Mouse (Mus musculus): ENCODE results near the gene Zswim4. TPM values are rescaled to one million over a fixed set of nuclear protein-coding genes. Genes with fewer than 3 reads are reported as not detected.

Zswim4 gene
- polyA plus RNA-seq, 1 experiment from 2014 or later: 22.4 TPM

DNA sequence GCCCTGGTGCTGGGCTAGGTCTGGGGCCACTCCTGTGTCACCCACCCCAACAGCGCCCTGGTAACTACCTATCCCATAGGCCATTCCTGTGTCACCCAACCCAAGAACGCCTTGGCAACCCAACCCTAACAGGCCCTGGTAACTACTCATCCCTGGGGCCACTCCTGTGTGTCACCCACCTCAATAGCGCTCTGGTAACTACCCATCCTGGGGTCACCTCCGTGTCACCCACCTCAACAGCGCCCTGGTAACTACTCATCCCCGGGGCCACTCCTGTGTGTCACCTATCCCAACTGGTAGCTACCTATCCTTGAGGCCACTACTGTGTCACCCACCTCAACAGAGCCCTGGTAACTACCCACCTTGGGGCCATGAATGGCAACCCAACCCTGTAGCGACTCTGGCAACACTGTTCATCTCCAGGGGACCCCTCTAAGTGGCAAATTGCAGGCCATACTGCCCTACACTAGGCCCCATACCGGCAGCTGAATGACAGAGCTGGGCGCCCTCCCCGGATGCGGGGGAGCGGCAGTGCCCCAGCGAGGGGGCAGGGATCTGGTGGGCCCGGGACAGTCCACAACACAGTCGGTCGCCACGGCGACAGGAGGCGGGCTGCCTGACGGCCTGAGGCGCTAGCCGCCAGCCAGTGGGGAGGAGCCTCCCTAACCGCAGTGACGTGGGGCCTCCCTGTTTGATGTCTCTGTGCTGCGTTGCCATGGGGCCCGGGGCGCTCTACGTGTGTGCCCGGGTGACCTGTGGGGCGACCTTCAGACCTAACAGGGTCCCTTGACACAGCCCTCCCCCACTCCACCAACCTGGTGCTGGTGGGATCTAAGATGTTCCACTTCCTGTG, 38.7 kb downstream of the Zswim4 start:
- peak overlapping the region; percentile 47 for H3K4me3 ChIP-seq (ENCODE audit: low read depth, low read length)
- peaks cover 17% of the 10 kb centered on the region for H3K4me1 ChIP-seq (ENCODE audit: control insufficient read depth, insufficient read depth, low read length)
- peak; percentile 73 for ATAC-seq
- no peaks in the 10 kb centered on the region for H3K9me3 ChIP-seq (replicated peaks; ENCODE audit: control insufficient read depth, low read length, poor library complexity, severe bottlenecking)
- peak overlapping the region; percentile 72 for H3K4me2 ChIP-seq (ENCODE audit: low read length)
- 2% methylated on average over 30 of the region's 30 CpGs for WGBS
- H3K27ac ChIP-seq (ENCODE audit: low read length): peak overlapping the region; percentile 78
- no peaks in the 10 kb centered on the region for H3K36me3 ChIP-seq (ENCODE audit: control insufficient read depth, insufficient read depth, low read length)
- peak overlapping the region; percentile 50 for H3K9ac ChIP-seq (ENCODE audit: low read depth, low read length)
- H3K27me3 ChIP-seq (ENCODE audit: control insufficient read depth, insufficient read depth, low read depth, low read length): peaks cover 11% of the 10 kb centered on the region; the same call in 1 of the 2 replicates

DNA sequence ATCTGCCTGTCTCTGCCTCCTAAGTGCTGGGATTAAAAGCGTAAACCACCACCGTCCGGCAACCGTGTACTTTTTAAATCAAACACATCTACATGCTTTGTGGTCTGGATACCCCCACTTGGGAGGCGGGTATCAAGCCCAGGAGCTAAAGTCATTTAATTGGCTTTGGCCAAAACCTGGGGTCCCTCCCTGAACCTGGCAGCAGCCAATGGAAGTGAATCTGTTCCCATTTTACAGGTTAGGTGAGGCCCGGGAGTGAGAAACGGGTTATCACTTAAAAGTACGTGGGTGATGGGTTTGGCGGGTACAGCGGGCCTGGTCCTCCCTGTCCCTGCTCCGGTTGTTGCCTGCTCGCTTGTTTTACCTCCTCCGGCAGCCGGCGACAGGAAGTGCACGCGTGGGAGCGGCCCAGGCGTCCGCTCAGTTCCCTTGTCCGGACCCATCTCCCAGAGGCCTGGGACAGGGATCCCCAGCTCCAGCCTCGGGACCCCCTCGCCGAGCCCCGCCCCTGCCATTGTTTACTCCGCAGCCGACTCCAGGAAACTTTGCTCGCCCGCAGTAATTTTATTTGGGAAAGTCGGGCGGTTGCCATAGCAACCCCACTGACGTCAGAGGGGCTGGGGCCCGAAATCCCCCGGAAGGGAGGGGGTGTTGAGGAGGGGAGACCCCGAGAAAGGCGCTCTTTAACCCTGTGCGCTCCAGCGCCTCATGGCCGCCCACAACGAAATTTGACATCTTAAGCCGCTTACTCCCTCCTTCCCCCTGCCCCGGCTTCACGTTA, 39.5 kb downstream of the Zswim4 start:
- Histone ChIP-seq H3K27me3 (ENCODE audit: control insufficient read depth, insufficient read depth, low read depth, low read length) (peaks cover 14% of the 10 kb centered on the region), H3K36me3 (ENCODE audit: control insufficient read depth, insufficient read depth, low read length) (no peaks in the 10 kb centered on the region), H3K9me3 (replicated peaks; ENCODE audit: control insufficient read depth, low read length, poor library complexity, severe bottlenecking) (no peaks in the 10 kb centered on the region), H3K27ac (ENCODE audit: low read length) (peak overlapping the region; percentile 78), H3K4me2 (ENCODE audit: low read length) (peak overlapping the region; percentile 72), H3K9ac (ENCODE audit: low read depth, low read length) (peak overlapping the region; percentile 50), H3K4me3 (ENCODE audit: low read depth, low read length) (peak overlapping the region; percentile 47), H3K4me1 (ENCODE audit: control insufficient read depth, insufficient read depth, low read length) (peaks cover 19% of the 10 kb centered on the region)
- 2% methylated on average over 43 of the region's 43 CpGs for WGBS
- peak; percentile 26 for ATAC-seq

- WGBS: 68% methylated on average over 3 of the region's 3 CpGs
- Histone ChIP-seq H3K9me3 (replicated peaks; ENCODE audit: control insufficient read depth, low read length, poor library complexity, severe bottlenecking) (no peaks in the 10 kb centered on the region), H3K27ac (ENCODE audit: low read length) (no peak overlapping the region)
These were observed 42.6 kb downstream of the Zswim4 start for GRCm38 (mm10) chr8:84194224-84194743.

GRCm38 (mm10) chr8:84193566-84193965, 43.3 kb downstream of the Zswim4 start:
- Histone ChIP-seq H3K4me3 (ENCODE audit: low read depth, low read length) (no peak overlapping the region), H3K4me2 (ENCODE audit: low read length) (no peak overlapping the region), H3K27ac (ENCODE audit: low read length) (no peak overlapping the region), H3K9ac (ENCODE audit: low read depth, low read length) (no peak overlapping the region), H3K36me3 (ENCODE audit: control insufficient read depth, insufficient read depth, low read length) (no peaks in the 10 kb centered on the region), H3K9me3 (replicated peaks; ENCODE audit: control insufficient read depth, low read length, poor library complexity, severe bottlenecking) (no peaks in the 10 kb centered on the region), H3K27me3 (ENCODE audit: control insufficient read depth, insufficient read depth, low read depth, low read length) (peaks cover 3% of the 10 kb centered on the region), H3K4me1 (ENCODE audit: control insufficient read depth, insufficient read depth, low read length) (peaks cover 12% of the 10 kb centered on the region)
- ATAC-seq: no peak
- WGBS: 76% methylated on average over 5 of the region's 5 CpGs

More at GRCm38 (mm10) chr8:84194224-84194743, 42.6 kb downstream of the Zswim4 start:
- Histone ChIP-seq H3K27me3 (ENCODE audit: control insufficient read depth, insufficient read depth, low read depth, low read length) (peaks cover 3% of the 10 kb centered on the region), H3K9ac (ENCODE audit: low read depth, low read length) (no peak overlapping the region), H3K4me3 (ENCODE audit: low read depth, low read length) (no peak overlapping the region), H3K4me2 (ENCODE audit: low read length) (no peak overlapping the region), H3K4me1 (ENCODE audit: control insufficient read depth, insufficient read depth, low read length) (peaks cover 12% of the 10 kb centered on the region), H3K36me3 (ENCODE audit: control insufficient read depth, insufficient read depth, low read length) (no peaks in the 10 kb centered on the region)
- no peak for ATAC-seq

DNA sequence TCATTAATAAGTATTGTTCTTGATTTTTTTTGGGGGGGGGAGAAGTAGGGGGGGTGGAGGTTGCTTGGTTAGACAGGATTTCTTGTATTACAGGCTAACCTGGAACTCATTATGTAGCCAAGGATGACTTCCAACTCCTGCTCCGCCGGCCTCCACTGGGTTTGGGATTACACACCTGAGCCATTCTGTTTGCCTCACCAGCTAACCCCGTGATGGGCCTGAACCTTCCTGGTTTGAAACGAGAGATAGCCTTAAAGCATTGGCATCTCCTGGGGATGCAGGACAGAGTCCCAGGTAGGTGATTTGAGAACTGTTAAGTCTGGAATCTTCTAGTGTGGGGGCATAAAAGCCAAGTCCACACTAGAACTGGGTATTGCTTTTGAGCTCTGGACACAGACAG, 43.7 kb downstream of the Zswim4 start:
- Histone ChIP-seq H3K9me3 (replicated peaks; ENCODE audit: control insufficient read depth, low read length, poor library complexity, severe bottlenecking) (no peaks in the 10 kb centered on the region), H3K4me3 (ENCODE audit: low read depth, low read length) (no peak overlapping the region), H3K27me3 (ENCODE audit: control insufficient read depth, insufficient read depth, low read depth, low read length) (peaks cover 3% of the 10 kb centered on the region), H3K4me1 (ENCODE audit: control insufficient read depth, insufficient read depth, low read length) (peaks cover 8% of the 10 kb centered on the region), H3K27ac (ENCODE audit: low read length) (no peak overlapping the region), H3K9ac (ENCODE audit: low read depth, low read length) (no peak overlapping the region), H3K36me3 (ENCODE audit: control insufficient read depth, insufficient read depth, low read length) (no peaks in the 10 kb centered on the region), H3K4me2 (ENCODE audit: low read length) (no peak overlapping the region; the same call in 1 of the 2 replicates)
- 84% methylated on average over 4 of the region's 4 CpGs for WGBS
- no peak for ATAC-seq

DNA sequence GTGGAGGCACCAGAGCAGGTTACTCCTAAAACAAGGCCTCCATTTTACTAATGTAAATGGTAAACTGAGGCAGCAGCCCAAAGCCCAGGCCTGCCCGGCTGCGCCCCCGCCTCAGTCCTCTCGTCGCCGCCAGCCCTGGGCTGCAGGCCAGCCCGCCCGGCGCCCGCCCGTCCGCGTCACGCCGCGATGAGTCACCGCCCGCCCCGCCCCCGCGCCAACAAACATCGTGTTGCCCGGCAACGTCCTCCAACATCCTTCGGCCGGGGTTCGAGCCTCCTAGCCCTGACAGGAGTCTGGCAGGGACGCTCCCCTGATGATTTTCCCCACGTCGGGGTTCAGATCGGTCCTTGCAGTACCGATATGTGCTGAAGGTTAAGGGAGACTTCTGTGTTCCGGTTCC, 44.3 kb downstream of the Zswim4 start:
- no peak for ATAC-seq
- Histone ChIP-seq H3K4me2 (ENCODE audit: low read length) (peak overlapping the region; percentile 43), H3K9ac (ENCODE audit: low read depth, low read length) (0 out of 2 replicates have a peak overlapping the region, but pooled peaks have one; percentile 34), H3K4me3 (ENCODE audit: low read depth, low read length) (peak overlapping the region; percentile 22), H3K36me3 (ENCODE audit: control insufficient read depth, insufficient read depth, low read length) (no peaks in the 10 kb centered on the region), H3K4me1 (ENCODE audit: control insufficient read depth, insufficient read depth, low read length) (peaks cover 2% of the 10 kb centered on the region; the same call in 1 of the 2 replicates), H3K27ac (ENCODE audit: low read length) (no peak overlapping the region; the same call in 1 of the 2 replicates), H3K27me3 (ENCODE audit: control insufficient read depth, insufficient read depth, low read depth, low read length) (peaks cover 5% of the 10 kb centered on the region), H3K9me3 (replicated peaks; ENCODE audit: control insufficient read depth, low read length, poor library complexity, severe bottlenecking) (no peaks in the 10 kb centered on the region)
- 3% methylated on average over 33 of the region's 33 CpGs for WGBS

DNA sequence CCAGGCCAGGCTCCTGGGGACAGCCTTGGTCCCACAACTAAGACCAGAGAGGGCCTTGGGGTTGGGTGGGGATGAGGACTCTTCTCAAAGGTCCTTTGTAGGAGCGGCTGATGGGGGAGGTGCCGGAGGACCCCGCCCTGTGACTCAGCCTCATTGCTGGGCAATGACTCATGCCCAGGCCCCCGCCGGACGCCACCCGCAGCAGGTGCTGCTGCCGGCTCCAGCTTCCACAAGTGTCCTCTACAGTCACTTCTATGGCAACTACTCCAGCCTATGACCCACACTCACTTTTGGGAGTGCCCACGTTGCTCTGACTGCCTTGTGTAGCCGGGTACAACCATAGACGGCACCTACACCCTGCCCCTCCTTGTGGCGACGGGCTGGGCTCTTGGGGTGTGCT, 44.8 kb downstream of the Zswim4 start:
- Histone ChIP-seq H3K9me3 (replicated peaks; ENCODE audit: control insufficient read depth, low read length, poor library complexity, severe bottlenecking) (no peaks in the 10 kb centered on the region), H3K4me1 (ENCODE audit: control insufficient read depth, insufficient read depth, low read length) (peaks cover 2% of the 10 kb centered on the region; the same call in 1 of the 2 replicates), H3K4me2 (ENCODE audit: low read length) (no peak overlapping the region), H3K4me3 (ENCODE audit: low read depth, low read length) (no peak overlapping the region), H3K36me3 (ENCODE audit: control insufficient read depth, insufficient read depth, low read length) (no peaks in the 10 kb centered on the region), H3K27ac (ENCODE audit: low read length) (peak overlapping the region; percentile 2; the same call in 1 of the 2 replicates), H3K9ac (ENCODE audit: low read depth, low read length) (no peak overlapping the region), H3K27me3 (ENCODE audit: control insufficient read depth, insufficient read depth, low read depth, low read length) (peaks cover 6% of the 10 kb centered on the region)
- ATAC-seq: peak; percentile 46; the same call in 1 of the 2 replicates
- WGBS: 47% methylated on average over 13 of the region's 13 CpGs

- peaks cover 6% of the 10 kb centered on the region for H3K27me3 ChIP-seq (ENCODE audit: control insufficient read depth, insufficient read depth, low read depth, low read length)
- no peak overlapping the region for H3K4me2 ChIP-seq (ENCODE audit: low read length)
- 95% methylated on average over 7 of the region's 7 CpGs for WGBS
- no peak overlapping the region for H3K4me3 ChIP-seq (ENCODE audit: low read depth, low read length)
- peaks cover 6% of the 10 kb centered on the region; the same call in 1 of the 2 replicates for H3K4me1 ChIP-seq (ENCODE audit: control insufficient read depth, insufficient read depth, low read length)
- no peak overlapping the region for H3K9ac ChIP-seq (ENCODE audit: low read depth, low read length)
- H3K36me3 ChIP-seq (ENCODE audit: control insufficient read depth, insufficient read depth, low read length): no peaks in the 10 kb centered on the region
- no peak overlapping the region for H3K27ac ChIP-seq (ENCODE audit: low read length)
- no peak for ATAC-seq
- no peaks in the 10 kb centered on the region for H3K9me3 ChIP-seq (replicated peaks; ENCODE audit: control insufficient read depth, low read length, poor library complexity, severe bottlenecking)
These were observed 46.5 kb downstream of the Zswim4 start for GRCm38 (mm10) chr8:84190191-84190867.

Measured in midbrain, embryonic 16.5 days (tissue).